Mouse (Mus musculus) liver, postnatal 0 days (tissue): ENCODE results near the gene Cxcl2. TPM values are rescaled to one million over a fixed set of nuclear protein-coding genes. Genes with fewer than 3 reads are reported as not detected.
A peak's percentile ranks its signal among the peaks of the same experiment; 100 is the strongest.

Experiments used
- ATAC-seq: fragments of 200-750 bp; cut with Nextera tagmentation; 2 replicates; pipeline ENCODE4 v1.8.0; 2017; ENCODE audit warnings: mild to moderate bottlenecking, moderate library complexity
- DNase-seq: peaks from one replicate; pipeline ENCODE4 v3.0.0-alpha.2; 2016
- H3K27ac ChIP-seq: fragments of 300-500 bp; sonication (generic); 2 replicates; pipeline ENCODE4 v1.5.1; 2014; ENCODE audit warnings: antibody characterized with exemption, moderate library complexity, mild to moderate bottlenecking, low read depth
- H3K27me3 ChIP-seq: fragments of 300-500 bp; sonication (generic); 2 replicates; pipeline ENCODE4 v1.6.1; 2014; ENCODE audit warnings: low read length, control low read depth, mixed read lengths; ENCODE audit not compliant: insufficient read depth
- H3K36me3 ChIP-seq: fragments of 300-500 bp; sonication (generic); replicated peaks from 2 replicates; pipeline ENCODE4 v1.6.1; 2014; ENCODE audit warnings: mild to moderate bottlenecking, control low read depth, low read length, moderate library complexity, mixed read lengths; ENCODE audit not compliant: insufficient read depth
- H3K4me1 ChIP-seq: fragments of 300-500 bp; sonication (generic); 2 replicates; pipeline ENCODE4 v1.6.1; 2014; ENCODE audit warnings: antibody characterized with exemption, mild to moderate bottlenecking, control low read depth; ENCODE audit not compliant: insufficient read depth
- H3K4me2 ChIP-seq: fragments of 300-500 bp; sonication (generic); 2 replicates; pipeline ENCODE4 v1.6.1; 2014; ENCODE audit warnings: low read depth, mild to moderate bottlenecking, low read length, moderate library complexity, mixed read lengths
- H3K4me3 ChIP-seq: fragments of 300-500 bp; sonication (generic); 2 replicates; pipeline ENCODE4 v1.5.1; 2014; ENCODE audit warnings: low read depth, low read length
- H3K9ac ChIP-seq: fragments of 300-500 bp; sonication (generic); replicated peaks from 2 replicates; pipeline ENCODE4 v1.6.1; 2014; ENCODE audit warnings: mild to moderate bottlenecking, moderate library complexity
- H3K9me3 ChIP-seq: fragments of 300-500 bp; sonication (generic); 2 replicates; pipeline ENCODE4 v1.6.1; 2016; ENCODE audit warnings: mild to moderate bottlenecking, control low read depth, low read length, mixed read lengths
- CTCF ChIP-seq: sonication (generic); IDR thresholded peaks from 2 replicates; pipeline ENCODE4 v1.5.1; 2016; ENCODE audit warnings: antibody characterized with exemption, low read depth
- EP300 ChIP-seq: IDR thresholded peaks from 2 replicates; pipeline ENCODE4 v1.6.1; 2016; ENCODE audit warnings: antibody characterized with exemption, low read depth, mild to moderate bottlenecking
- WGBS: fragments of 180-500 bp; shearing (Covaris S2); extraction: QIAGEN DNeasy Blood & Tissue Kit; methylation state at CpG from one replicate; pipeline ENCODE4 v1.1.7; 2014; ENCODE audit not compliant: insufficient replicate concordance; 5-methylcytosine and 5-hydroxymethylcytosine counted together
- polyA plus RNA-seq: library from polyadenylated mRNA; unstranded; fragments of >200 nt; fragmentation: Nextera tagmentation; extraction: Ambion mirVana; gene quantifications from 2 replicates; pipeline ENCODE4 v1.2.1, GENCODE M21; 2015

The Cxcl2 gene
- polyA plus RNA-seq, 1 experiment from 2014 or later, result 0.13 TPM

DNA sequence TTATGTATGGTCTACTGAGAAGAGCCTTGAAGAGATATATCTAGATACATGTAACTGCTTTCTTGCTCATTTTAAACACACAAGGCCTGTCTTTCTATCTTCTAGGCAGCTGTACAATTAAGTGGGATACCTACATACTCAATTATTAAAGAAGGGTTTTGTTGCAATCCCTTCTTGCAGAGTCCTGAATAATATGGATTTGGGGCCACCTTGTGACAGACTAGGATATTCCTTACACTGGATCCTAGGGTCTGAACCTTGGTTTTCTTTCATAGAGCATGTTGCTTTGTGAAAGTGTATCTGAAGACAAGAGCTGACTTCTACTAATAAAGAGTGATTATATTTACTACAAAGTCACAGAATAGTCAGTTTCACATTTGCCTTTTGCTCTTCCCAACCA lies 36.9 kb upstream of the Cxcl2 start:
- no peak overlapping the region for H3K4me2 ChIP-seq
- DNase-seq, result no peak
- TF ChIP-seq EP300 (no peak), CTCF (peak; percentile 44)
- H3K9ac ChIP-seq, result no peak overlapping the region
- no peaks in the 10 kb centered on the region for H3K27me3 ChIP-seq
- H3K36me3 ChIP-seq, result no peaks in the 10 kb centered on the region
- ATAC-seq, result no peak
- no peak overlapping the region for H3K4me3 ChIP-seq
- no peak overlapping the region for H3K27ac ChIP-seq
- H3K9me3 ChIP-seq, result no peaks in the 10 kb centered on the region
- no peaks in the 10 kb centered on the region for H3K4me1 ChIP-seq

DNA sequence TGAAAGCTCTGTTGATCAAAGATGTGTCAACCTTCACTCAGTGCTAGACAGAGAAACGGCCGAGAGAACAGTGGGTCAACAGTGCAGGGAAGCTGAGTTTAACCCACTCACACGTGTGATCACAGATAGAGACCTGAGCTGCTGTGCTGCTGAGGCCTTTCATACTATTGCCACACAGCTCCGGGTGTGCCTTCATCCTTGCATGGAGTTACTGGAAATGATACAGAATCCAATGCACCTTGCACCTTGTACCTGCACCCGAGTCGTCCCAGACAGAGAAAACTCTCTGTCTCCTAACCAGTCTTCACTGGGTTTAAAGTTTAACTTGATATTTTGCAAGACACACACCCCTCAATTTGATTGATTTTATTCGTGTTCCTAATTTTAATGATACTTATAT lies 31.3 kb upstream of the Cxcl2 start:
- Histone ChIP-seq H3K36me3 (no peaks in the 10 kb centered on the region), H3K4me3 (no peak overlapping the region), H3K27me3 (no peaks in the 10 kb centered on the region), H3K27ac (peak overlapping the region; percentile 55; the same call in 1 of the 2 replicates), H3K4me2 (no peak overlapping the region), H3K4me1 (peaks cover 10% of the 10 kb centered on the region), H3K9me3 (no peaks in the 10 kb centered on the region), H3K9ac (no peak overlapping the region)
- peak; percentile 96 for ATAC-seq
- 60% methylated on average over 7 of the region's 7 CpGs for WGBS
- TF ChIP-seq EP300, result peak; percentile 84
- TF ChIP-seq CTCF, result no peak
- DNase-seq, result peak; percentile 59

GRCm38 (mm10) chr5:90876045-90876444 lies 27.6 kb upstream of the Cxcl2 start:
- no peaks in the 10 kb centered on the region for H3K27me3 ChIP-seq
- peaks cover 11% of the 10 kb centered on the region for H3K4me1 ChIP-seq
- TF ChIP-seq EP300, result no peak
- TF ChIP-seq CTCF, result peak; percentile 4; the same call in 1 of the 2 replicates
- no peak for ATAC-seq
- DNase-seq, result no peak
- WGBS, result 65% methylated on average over 4 of the region's 4 CpGs
- H3K9ac ChIP-seq, result no peak overlapping the region
- no peak overlapping the region for H3K4me2 ChIP-seq
- H3K4me3 ChIP-seq, result no peak overlapping the region
- 0 out of 2 replicates have a peak overlapping the region, but pooled peaks have one; percentile 0 for H3K27ac ChIP-seq
- no peaks in the 10 kb centered on the region for H3K36me3 ChIP-seq
- no peaks in the 10 kb centered on the region for H3K9me3 ChIP-seq

DNA sequence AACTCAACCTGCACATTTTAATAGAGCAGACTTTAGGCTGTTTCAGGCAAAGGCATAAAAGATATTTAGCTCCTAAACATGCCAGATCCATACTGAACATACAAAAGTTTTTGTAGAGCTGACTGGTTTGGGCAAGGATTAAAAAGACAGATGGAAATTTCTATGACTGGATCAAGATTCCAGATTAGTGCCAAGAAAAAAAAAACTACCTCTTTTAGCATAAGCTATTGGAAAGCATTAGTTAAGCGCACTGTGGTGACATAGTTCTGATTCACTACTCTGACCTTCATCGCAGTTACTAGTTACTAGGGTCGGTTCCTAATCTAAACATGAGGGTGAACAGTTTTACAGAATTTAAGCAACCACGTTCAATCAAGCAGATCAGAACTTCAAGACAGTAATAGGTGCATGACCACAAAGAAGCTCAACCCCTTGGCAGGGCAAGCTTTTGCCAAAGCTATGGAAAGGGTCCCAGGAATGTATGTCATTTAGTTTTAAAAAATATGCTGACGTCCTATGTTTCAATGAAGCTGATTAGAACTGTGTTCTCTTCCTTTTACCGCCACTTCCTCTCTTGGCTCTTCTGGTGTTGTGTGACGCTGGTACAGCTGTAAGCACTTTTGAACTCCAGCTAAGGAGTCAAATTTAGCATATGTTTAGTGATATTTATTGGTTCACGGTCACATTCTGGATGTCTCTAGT lies 27.0 kb upstream of the Cxcl2 start:
- H3K4me1 ChIP-seq, result peaks cover 11% of the 10 kb centered on the region
- DNase-seq (no peak), ATAC-seq (no peak)
- H3K9me3 ChIP-seq, result no peaks in the 10 kb centered on the region
- TF ChIP-seq CTCF, result no peak
- no peak for TF ChIP-seq EP300
- H3K36me3 ChIP-seq, result no peaks in the 10 kb centered on the region
- 0 out of 2 replicates have a peak overlapping the region, but pooled peaks have one; percentile 0 for H3K27ac ChIP-seq
- no peaks in the 10 kb centered on the region for H3K27me3 ChIP-seq
- no peak overlapping the region for H3K9ac ChIP-seq
- WGBS, result 50% methylated on average over 8 of the region's 8 CpGs
- no peak overlapping the region for H3K4me2 ChIP-seq
- H3K4me3 ChIP-seq, result no peak overlapping the region

- ATAC-seq, result no peak
- Histone ChIP-seq H3K27ac (0 out of 2 replicates have a peak overlapping the region, but pooled peaks have one; percentile 35), H3K4me1 (peaks cover 11% of the 10 kb centered on the region), H3K4me3 (no peak overlapping the region), H3K4me2 (no peak overlapping the region), H3K36me3 (no peaks in the 10 kb centered on the region), H3K27me3 (no peaks in the 10 kb centered on the region), H3K9ac (no peak overlapping the region), H3K9me3 (no peaks in the 10 kb centered on the region)
- TF ChIP-seq EP300 (no peak), CTCF (no peak)
- no peak for DNase-seq
Measured at GRCm38 (mm10) chr5:90877173-90877512, 26.5 kb upstream of the Cxcl2 start.

DNA sequence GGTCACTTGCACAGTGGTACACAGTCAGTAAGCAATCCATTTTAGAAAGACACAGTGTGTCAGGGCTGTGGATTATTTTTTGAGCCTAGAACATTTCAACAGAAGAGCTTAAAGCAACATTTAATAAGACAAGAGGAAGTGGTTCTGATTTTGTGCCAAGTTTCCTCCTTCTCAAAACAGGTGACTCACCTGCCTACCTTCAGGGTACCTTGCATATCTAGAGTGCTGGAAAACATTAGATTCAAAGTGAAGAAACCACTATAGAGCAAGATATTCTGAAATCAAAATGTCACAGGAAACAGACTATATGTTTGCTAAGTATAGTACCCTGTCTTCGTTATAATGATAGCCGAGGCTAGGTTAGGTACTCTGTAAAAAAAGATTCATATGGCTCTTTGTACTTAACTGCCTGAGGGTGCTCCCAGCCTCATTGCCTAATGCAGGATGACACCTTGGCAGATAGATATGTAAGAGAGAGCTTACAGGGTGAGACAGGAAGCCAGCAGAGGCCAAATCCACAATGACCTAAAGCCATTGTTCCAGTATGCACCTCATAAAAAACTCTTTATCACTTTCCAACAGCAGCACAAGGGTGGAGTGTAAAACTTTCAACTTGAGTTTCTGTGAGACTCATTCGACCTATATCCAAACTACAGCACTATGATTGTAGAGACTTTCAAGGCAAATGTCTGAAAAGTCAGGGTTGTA lies 24.2 kb upstream of the Cxcl2 start:
- no peak for TF ChIP-seq CTCF
- TF ChIP-seq EP300, result no peak
- H3K9ac ChIP-seq, result no peak overlapping the region
- no peak overlapping the region for H3K4me3 ChIP-seq
- H3K9me3 ChIP-seq, result no peaks in the 10 kb centered on the region
- peaks cover 12% of the 10 kb centered on the region for H3K4me1 ChIP-seq
- ATAC-seq, result no peak
- no peaks in the 10 kb centered on the region for H3K27me3 ChIP-seq
- H3K4me2 ChIP-seq, result no peak overlapping the region
- no peak for DNase-seq
- H3K36me3 ChIP-seq, result no peaks in the 10 kb centered on the region
- 57% methylated on average over 3 of the region's 3 CpGs for WGBS
- no peak overlapping the region for H3K27ac ChIP-seq
